Mouse (Mus musculus): Measurements from ENCODE around the gene Nfe2l3. TPM values are rescaled to one million over a fixed set of nuclear protein-coding genes. Genes with fewer than 3 reads are reported as not detected.

The Nfe2l3 gene
- polyA plus RNA-seq (2012; rRNA removed), result 2.2 and 2.6 TPM in 2 replicates

DNA sequence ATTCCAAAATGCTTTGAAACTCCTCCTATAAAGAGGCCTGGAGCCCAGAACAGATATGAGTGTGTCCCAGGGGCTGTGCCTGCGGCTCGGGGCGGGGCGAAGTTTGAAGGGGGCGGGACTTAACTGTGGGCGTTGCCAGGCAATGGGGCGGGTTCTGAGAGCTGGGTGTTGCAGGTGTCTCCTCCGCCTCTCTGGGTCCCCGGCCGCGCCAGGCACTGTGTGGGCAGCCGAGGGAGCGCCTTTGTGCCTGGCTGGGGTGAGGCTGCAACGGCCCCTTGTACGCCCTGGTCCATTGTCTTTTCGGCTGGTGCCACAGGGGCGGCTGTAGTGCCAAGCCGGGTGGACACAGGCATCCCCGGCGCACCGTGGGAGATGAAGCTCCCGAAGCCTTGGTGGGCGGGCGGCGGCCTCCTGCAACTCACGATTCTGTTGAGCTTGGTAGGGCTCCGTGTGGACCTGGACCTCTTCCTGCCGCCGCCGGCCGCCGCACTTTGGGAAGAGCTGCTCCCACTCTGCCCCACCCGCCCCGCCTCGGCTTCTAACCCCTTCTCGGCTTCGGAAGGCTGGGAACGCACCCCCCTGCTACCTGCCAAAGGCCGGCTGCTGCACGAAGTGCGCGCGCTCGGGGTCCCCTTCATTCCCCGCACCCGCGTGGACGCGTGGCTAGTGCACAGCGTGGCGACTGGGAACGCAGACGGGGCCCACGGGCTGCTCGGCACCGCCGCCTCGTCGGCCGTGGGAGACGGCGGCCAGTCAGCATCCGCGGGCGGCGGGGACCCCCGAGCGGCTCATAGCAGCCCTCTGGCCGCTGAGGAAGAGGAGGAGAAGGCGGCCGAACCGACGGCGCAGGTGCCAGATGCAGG lies at the start of gene Nfe2l3:
Gene Nfe2l3 (plus strand): TSS at position 136 of the 863 bp plus-strand sequence.

DNA sequence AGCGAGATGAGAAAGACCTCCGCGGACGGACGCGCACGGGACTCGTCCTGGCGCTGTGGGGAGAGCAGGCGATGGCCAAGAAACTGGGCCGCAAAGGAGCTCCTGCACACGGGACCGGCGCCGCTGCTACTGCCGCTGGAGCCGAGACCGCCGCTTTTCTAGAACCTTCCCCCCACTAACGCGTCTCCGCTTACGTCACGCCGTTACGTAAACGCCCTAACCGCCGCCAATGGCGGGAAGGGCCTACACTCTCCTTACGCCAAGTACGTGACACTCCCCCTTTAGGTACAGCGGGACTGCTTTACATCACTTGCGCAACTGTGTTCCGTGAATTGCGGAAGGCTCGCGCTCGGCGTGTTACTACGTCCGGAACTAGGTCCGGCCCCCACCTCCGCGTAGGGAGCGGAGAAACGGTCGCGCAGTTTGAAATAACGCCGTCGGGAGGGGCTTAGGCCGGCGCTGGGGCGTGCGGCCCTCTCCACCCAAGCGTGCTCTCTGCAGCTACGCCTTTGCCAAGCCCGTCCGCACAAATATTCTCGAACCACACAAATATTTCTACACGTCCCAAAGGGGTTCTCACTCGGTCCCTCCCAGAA lies 37.3 kb downstream of the Nfe2l3 start, which contains the start of gene Hnrnpa2b1:
Gene Hnrnpa2b1 (minus strand): TSS at position 180 of the 596 bp plus-strand sequence.

DNA sequence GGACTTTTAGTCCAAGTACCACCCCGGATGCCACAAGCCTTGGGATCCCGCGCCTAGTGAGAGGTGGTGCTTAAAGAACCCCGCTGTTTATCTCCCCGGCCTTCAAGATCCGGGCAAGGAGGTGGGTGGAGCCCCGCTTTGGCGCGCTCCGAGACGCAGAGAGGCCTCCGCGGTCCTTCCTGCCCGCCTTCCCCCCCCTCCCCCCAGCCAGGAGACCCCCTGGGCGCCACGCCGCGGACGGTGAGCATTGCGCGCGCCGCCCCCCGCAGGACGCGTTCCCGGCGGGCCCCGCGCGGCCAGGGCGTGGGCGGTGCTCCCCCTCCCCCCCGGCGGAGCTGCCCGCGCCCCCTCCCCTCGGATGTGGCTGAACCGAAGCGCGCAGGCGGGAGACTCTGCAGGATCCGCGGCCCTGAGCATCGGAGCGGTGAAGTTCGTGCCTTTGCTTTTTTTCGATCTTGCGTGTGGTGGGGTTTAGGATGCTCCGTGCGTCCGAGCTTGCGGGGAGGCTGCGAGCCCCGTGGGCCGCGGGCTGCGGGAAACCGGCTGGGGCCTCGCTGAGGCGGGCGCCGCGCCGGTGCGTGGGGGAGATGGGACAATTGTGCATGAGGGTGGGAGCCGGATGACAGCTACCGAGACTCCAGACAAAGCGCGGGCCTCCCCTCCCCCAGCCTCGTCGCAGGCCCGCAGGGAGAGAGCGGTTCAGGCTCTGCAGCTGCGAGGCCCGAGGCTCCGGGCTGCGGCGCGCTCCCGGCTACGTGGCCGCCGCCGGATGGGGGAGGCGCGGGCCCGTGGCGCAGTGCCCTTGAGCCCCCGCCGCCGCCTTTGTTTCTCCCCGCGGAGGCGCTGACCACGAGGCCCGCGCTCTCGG lies 38.1 kb downstream of the Nfe2l3 start, which contains the start of gene Cbx3:
Gene Cbx3 (plus strand): TSS at position 50 of the 868 bp plus-strand sequence.

Other genes with a start within 250 kb of the Nfe2l3 start
- 31.7 and 39.8 TPM in 2 replicates for gene Hnrnpa2b1, start 37.2 kb downstream of the Nfe2l3 start, polyA plus RNA-seq (2012; rRNA removed)
- gene Cbx3, start 37.7 kb downstream of the Nfe2l3 start, polyA plus RNA-seq (2012; rRNA removed), result 3.5 and 4.2 TPM in 2 replicates
- gene Snx10, start 91.2 kb downstream of the Nfe2l3 start, polyA plus RNA-seq (2012; rRNA removed), result 0.67 and 1.7 TPM in 2 replicates

Measured in colon, adult 2 months (tissue).